Mouse (Mus musculus) embryo, embryonic 9.5 days (tissue): Measurements from ENCODE around the gene Hoxd8.
A peak's percentile ranks its signal among the peaks of the same experiment; 100 is the strongest.

Experiments used
- DNase-seq: peaks from one replicate; pipeline ENCODE4 v3.0.0-alpha.2; 2017; ENCODE audit errors: extremely low spot score

The Hoxd8 gene

GRCm38 (mm10) chr2:74669650-74670235 is 34.7 kb upstream of the Hoxd8 start:
- DNase-seq = no peak

- DNase-seq = no peak
Measured at GRCm38 (mm10) chr2:74670632-74671188, 33.7 kb upstream of the Hoxd8 start.

- no peak for DNase-seq
Measured at GRCm38 (mm10) chr2:74671847-74672246, 32.6 kb upstream of the Hoxd8 start.

DNA sequence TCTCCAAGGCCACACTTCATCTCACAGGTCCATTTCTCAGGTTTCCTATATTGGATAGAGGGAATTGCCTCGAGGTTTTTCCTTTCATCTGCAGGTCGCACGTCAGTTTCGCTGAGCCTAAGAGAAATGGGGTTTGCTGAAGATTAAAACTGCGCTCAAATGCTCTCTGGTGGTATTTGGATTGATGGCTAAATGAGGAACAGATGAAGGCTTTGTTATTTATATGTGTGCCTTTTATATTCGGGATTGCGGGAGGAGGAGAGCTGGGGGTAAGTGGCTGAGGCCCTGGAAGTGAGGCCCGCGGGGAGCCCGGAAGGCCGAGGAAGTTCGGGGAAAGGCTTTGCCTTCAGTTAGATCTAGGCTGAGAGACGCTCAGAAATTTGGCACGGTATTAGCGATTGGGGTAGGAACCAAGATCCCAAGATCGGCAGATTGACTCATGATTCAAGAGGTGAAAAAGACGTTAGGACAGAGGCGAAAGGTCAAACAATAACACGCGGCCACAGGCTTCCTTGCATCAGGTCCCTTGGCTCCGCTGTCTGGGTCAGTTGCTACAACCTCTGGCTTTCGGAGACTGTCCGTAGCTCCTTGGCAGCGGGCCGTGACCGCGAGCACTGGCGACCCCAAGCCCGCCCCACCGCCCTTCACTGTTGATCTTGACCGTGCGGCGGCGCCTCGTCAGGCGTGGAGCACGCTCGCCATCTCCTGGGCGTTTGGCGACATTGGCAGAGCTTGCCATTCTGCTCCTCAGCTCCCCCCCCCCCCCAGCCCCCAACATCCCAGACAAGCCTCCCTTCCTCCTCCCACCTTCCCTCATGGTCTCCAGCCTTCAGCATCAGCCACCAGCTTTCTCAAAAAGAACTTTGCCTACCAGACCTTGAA is 31.7 kb upstream of the Hoxd8 start:
- DNase-seq = peak; percentile 80

- no peak for DNase-seq
Measured at GRCm38 (mm10) chr2:74673835-74674425, 30.5 kb upstream of the Hoxd8 start.

DNA sequence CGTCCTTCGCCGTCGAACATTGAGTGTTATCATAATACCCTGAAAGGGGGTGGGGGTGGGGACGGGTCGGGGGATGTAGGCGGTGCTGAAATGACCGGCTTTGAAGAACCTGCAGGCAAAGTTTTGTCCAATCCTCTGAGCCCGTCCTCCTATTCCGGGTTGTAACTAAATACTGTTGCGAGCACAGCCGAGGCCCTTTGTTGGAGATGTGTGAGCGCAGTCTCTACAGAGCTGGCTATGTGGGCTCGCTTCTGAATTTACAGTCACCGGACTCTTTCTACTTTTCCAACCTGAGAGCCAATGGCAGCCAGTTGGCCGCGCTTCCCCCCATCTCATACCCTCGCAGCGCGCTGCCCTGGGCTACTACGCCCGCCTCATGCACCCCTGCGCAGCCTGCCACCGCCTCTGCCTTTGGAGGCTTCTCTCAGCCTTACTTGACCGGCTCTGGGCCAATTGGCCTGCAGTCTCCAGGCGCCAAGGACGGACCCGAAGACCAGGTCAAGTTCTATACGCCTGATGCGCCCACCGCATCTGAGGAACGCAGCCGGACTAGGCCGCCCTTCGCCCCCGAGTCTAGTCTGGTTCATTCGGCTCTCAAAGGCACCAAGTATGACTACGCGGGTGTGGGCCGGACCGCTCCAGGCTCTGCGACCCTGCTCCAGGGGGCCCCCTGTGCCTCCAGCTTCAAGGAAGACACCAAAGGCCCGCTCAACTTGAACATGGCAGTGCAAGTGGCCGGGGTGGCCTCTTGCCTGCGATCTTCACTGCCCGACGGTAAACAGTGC is 29.3 kb upstream of the Hoxd8 start, which contains the start of gene Hoxd12:
TSS of gene Hoxd12 (plus strand) at position 133 of the 785 bp plus-strand sequence.
- no peak for DNase-seq

DNA sequence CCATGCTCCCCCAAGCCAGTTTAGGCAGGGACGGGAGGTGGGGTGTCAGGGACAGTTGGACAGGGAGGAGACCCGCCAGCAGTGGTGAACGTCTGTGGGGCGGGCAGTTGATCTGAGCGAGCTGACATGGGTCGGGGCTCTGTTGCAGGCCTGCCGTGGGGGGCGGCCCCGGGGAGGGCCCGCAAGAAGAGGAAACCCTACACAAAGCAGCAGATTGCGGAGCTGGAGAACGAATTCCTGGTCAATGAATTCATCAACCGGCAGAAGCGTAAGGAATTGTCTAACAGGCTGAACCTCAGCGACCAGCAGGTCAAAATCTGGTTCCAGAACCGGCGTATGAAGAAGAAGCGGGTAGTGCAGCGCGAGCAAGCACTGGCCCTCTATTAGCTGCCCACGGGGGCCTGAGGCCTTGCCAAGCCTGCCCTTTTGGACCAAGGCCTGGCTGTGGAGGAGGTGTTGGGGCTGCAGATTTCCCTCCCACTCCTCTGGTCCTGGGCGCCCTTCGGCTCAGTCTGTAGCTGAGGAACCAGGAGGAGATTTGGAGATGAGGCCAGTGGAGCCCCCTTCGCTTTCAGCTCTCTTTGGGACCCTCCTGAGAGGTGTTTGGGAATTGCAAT is 28.6 kb upstream of the Hoxd8 start:
- DNase-seq = no peak

DNA sequence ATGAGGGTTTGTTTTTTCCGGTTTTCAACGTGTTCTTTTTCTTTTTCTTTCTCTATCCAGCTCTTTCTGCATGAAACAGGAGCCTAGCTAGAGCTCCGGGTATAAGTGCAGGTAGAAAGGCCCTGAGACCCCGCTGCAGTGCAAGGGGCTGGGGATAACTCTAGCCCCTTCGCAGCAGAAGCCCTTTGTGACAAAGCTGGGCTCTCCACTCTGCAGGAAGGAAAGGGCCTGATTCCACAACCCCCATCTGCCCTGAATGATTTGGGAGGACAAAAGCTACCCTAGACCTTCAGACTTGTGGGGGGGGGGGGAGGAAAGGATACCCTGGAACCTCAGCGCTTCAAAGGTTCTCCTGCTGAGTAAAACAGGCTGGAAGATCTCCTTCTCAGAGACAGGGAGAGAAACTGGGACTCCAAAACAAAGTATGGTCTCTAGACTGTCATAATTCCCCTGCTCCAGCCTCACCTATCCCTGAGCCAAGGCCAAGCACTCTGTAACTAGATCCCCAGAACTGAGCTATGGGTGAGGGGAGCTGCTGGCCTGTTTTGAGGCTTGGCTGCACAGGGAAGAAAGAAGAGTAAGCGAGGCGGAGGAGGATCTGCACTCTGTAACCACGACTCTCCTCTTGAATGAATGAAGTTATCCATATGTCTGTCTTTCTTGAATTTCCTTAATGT is 27.9 kb upstream of the Hoxd8 start:
- no peak for DNase-seq

DNA sequence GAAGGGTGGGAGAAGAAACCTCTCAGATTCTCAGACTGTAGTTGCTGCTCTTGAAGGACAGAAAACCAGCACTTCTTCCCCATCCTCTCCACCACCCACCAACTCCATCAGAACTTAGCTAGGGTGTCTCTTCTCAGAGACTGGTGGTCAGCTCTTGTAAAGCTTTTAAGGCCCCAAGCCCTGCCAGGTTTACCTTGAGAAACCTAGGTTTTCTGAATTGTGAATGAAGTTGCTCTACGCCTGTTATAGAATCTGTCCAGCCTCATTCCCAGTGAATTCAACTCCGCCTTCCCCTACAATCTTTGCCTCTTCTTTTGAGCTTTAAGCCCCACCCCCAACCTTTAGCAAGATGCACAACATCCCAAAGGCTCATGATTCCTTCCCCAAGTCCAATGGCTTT is 27.3 kb upstream of the Hoxd8 start:
- DNase-seq = no peak

DNA sequence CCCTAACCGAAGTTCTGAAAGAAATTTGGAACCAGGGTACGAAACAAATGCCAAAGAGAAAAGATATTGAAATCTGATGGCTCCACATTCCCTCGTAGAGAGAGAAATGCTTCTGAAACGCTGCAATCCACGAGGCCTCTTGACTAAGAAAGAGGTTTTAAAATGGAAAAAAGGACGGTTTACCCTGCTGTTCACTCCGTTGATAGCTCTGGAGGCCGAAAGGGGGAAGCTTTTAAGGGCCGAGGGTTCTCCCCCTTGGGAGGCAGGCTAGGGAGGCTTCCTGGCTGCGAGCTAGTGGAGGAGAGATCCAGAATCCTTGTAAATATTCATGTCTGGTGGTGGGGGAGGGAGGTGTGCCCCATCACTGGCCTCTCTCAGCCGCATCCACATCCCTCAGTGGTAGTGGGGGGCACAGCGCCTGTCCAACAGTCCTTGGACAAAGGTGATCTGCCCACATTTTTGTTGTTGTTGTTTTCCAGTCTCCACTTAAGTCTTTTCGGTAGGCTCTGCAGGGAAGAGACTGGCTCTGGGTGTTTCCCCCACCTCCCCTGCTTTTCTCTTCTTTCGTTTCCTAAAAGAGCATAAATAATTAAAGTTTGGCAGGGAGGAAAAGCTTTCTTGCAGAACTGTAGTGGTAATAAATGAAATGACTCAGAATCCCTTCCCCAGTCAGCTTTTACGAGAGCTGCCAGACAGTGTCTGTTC is 25.4 kb upstream of the Hoxd8 start, which contains the start of gene Hoxd11:
TSS of gene Hoxd11 (plus strand) at position 667 of the 705 bp plus-strand sequence.
- no peak for DNase-seq

DNA sequence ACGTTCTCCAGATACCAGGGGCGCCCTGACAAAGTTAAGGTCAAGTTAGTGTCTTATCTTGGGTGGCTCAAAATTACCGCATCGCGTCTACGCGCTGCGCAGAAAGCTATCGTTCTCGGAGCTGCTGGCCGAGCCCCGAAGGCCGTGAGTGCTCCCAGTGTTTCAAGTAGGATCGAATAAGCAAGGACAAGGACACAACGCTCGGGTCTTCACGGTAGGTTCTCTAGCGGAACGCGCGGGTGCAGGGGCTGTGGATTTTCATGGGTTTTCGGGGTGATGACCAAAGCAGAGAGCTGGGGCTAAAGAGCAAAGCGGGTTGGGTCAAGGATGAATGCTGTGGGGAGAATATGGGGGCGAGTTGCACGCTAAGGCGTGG is 24.8 kb upstream of the Hoxd8 start:
- DNase-seq = no peak

DNA sequence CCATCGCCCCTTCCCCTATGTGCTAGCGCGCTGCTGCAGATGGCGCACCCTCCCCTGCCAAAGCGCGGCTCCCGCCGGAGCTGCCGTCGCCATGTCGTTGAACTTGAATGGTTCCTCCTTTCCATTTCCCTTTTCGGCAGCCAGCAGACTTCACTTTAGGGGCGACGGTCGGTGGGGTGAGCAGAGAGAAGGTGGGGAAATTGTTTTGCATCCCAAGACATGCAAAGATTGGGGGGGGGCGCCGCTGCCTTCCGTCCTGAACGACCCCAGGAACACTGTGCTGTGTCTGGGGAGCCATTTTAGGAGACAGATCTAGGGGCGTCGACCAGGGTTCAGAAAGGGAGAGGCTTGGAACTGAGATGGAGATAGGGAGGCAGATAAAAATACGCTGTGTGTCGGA is 24.4 kb upstream of the Hoxd8 start:
- no peak for DNase-seq

- DNase-seq = no peak
Measured at GRCm38 (mm10) chr2:74680561-74681398, 23.6 kb upstream of the Hoxd8 start.

- DNase-seq = no peak
Measured at GRCm38 (mm10) chr2:74681594-74682531, 22.6 kb upstream of the Hoxd8 start.

DNA sequence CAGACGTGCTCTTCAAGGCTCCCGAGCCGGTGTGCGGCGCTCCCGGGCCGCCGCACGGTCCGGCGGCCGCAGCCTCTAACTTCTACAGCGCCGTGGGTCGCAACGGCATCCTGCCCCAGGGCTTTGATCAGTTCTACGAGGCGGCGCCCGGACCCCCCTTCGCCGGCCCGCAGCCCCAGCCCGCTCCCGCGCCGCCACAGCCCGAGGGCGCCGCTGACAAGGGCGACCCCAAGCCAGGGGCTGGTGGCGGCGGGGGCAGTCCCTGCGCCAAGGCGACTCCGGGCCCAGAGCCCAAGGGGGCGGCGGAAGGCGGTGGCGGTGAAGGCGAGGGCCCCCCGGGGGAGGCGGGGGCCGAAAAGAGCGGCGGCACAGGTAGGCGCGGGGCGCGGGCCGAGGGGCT is 21.6 kb upstream of the Hoxd8 start:
- no peak for DNase-seq

GRCm38 (mm10) chr2:74683471-74683951 is 20.9 kb upstream of the Hoxd8 start:
- DNase-seq = no peak

GRCm38 (mm10) chr2:74684106-74684505 is 20.3 kb upstream of the Hoxd8 start:
- DNase-seq = no peak

GRCm38 (mm10) chr2:74685059-74685603 is 19.3 kb upstream of the Hoxd8 start:
- DNase-seq = no peak
